Mouse (Mus musculus) lung, embryonic 16.5 days (tissue): ENCODE results near the gene Fat2. TPM values are rescaled to one million over a fixed set of nuclear protein-coding genes. Genes with fewer than 3 reads are reported as not detected.
A peak's percentile ranks its signal among the peaks of the same experiment; 100 is the strongest.

ENCODE experiments used
- ATAC-seq: fragments of 200-750 bp; cut with Nextera tagmentation; 2 replicates; pipeline ENCODE4 v1.8.0; 2017; ENCODE audit warnings: low read depth, mild to moderate bottlenecking, moderate library complexity
- H3K27ac ChIP-seq: fragments of 300-500 bp; sonication (generic); 2 replicates; pipeline ENCODE4 v1.5.1; 2014; ENCODE audit warnings: mild to moderate bottlenecking, control low read depth, low read length
- H3K27me3 ChIP-seq: fragments of 300-500 bp; sonication (generic); 2 replicates; pipeline ENCODE4 v1.6.1; 2014; ENCODE audit warnings: low read depth, low read length, mixed read lengths; ENCODE audit not compliant: control insufficient read depth, insufficient read depth
- H3K36me3 ChIP-seq: fragments of 300-500 bp; sonication (generic); 2 replicates; pipeline ENCODE4 v1.6.1; 2014; ENCODE audit warnings: low read length; ENCODE audit not compliant: control insufficient read depth, insufficient read depth
- H3K4me1 ChIP-seq: fragments of 300-500 bp; sonication (generic); replicated peaks from 2 replicates; pipeline ENCODE4 v1.6.1; 2014; ENCODE audit warnings: low read length, mixed read lengths; ENCODE audit not compliant: control insufficient read depth, insufficient read depth
- H3K4me2 ChIP-seq: fragments of 300-500 bp; sonication (generic); 2 replicates; pipeline ENCODE4 v1.6.1; 2014; ENCODE audit warnings: low read depth, low read length, control low read depth
- H3K4me3 ChIP-seq: fragments of 300-500 bp; sonication (generic); 2 replicates; pipeline ENCODE4 v1.5.1; 2014; ENCODE audit warnings: mild to moderate bottlenecking, low read length, control low read depth
- H3K9ac ChIP-seq: fragments of 300-500 bp; sonication (generic); 2 replicates; pipeline ENCODE4 v1.6.1; 2014; ENCODE audit warnings: low read length, control low read depth
- H3K9me3 ChIP-seq: fragments of 300-500 bp; sonication (generic); 2 replicates; pipeline ENCODE4 v1.6.1; 2016; ENCODE audit warnings: low read length; ENCODE audit not compliant: control insufficient read depth
- WGBS: fragments of 180-500 bp; shearing (Covaris S2); extraction: QIAGEN DNeasy Blood & Tissue Kit; methylation state at CpG from one replicate; pipeline ENCODE4 v1.1.7; 2014; 5-methylcytosine and 5-hydroxymethylcytosine counted together
- polyA plus RNA-seq: library from polyadenylated mRNA; unstranded; fragments of >200 nt; fragmentation: Nextera tagmentation; extraction: Ambion mirVana; gene quantifications from 2 replicates; pipeline ENCODE4 v1.2.1, GENCODE M21; 2015

The Fat2 gene
- 0.49 and 0.68 TPM in 2 replicates for polyA plus RNA-seq

GRCm38 (mm10) chr11:55336101-55336891 is at the start of gene Fat2:
TSS of gene Fat2 (minus strand) at chr11:55336564.
- H3K27ac ChIP-seq: no peak within 1 kb of the TSS
- no peaks in the 10 kb centered on the region for H3K4me1 ChIP-seq
- H3K4me3 ChIP-seq: no peak within 1 kb of the TSS
- WGBS: 41% methylated on average over 13 of the region's 13 CpGs
- no peaks in the 10 kb centered on the region for H3K9me3 ChIP-seq
- no peak within 1 kb of the TSS for H3K4me2 ChIP-seq
- H3K27me3 ChIP-seq: no peaks in the 10 kb centered on the region
- H3K36me3 ChIP-seq: no peaks in the 10 kb centered on the region
- peak; percentile 45; the same call in 1 of the 2 replicates for ATAC-seq
- H3K9ac ChIP-seq: no peak within 1 kb of the TSS

GRCm38 (mm10) chr11:55383463-55384045 is 47.2 kb upstream of the Fat2 start:
- Histone ChIP-seq H3K27ac (peak overlapping the region; percentile 2; the same call in 1 of the 2 replicates), H3K4me1 (peaks cover 16% of the 10 kb centered on the region), H3K36me3 (no peaks in the 10 kb centered on the region), H3K27me3 (no peaks in the 10 kb centered on the region), H3K4me3 (no peak overlapping the region), H3K9me3 (no peaks in the 10 kb centered on the region), H3K9ac (no peak overlapping the region), H3K4me2 (no peak overlapping the region)
- no peak for ATAC-seq
- 21% methylated on average over 6 of the region's 6 CpGs for WGBS

- peak overlapping the region; percentile 31; the same call in 1 of the 2 replicates for H3K9ac ChIP-seq
- no peaks in the 10 kb centered on the region for H3K36me3 ChIP-seq
- 22% methylated on average over 6 of the region's 6 CpGs for WGBS
- peaks cover 21% of the 10 kb centered on the region for H3K4me1 ChIP-seq
- 0 out of 2 replicates have a peak overlapping the region, but pooled peaks have one; percentile 20 for H3K27ac ChIP-seq
- no peaks in the 10 kb centered on the region for H3K27me3 ChIP-seq
- no peaks in the 10 kb centered on the region for H3K9me3 ChIP-seq
- H3K4me3 ChIP-seq: no peak overlapping the region
- no peak overlapping the region for H3K4me2 ChIP-seq
- no peak for ATAC-seq
Observed at GRCm38 (mm10) chr11:55380908-55381307, 44.5 kb upstream of the Fat2 start.

- 0 out of 2 replicates have a peak overlapping the region, but pooled peaks have one; percentile 48 for H3K9ac ChIP-seq
- peaks cover 21% of the 10 kb centered on the region for H3K4me1 ChIP-seq
- no peaks in the 10 kb centered on the region for H3K9me3 ChIP-seq
- H3K27me3 ChIP-seq: no peaks in the 10 kb centered on the region
- ATAC-seq: peak; percentile 93
- H3K27ac ChIP-seq: peak overlapping the region; percentile 58
- 19% methylated on average over 5 of the region's 5 CpGs for WGBS
- no peak overlapping the region for H3K4me3 ChIP-seq
- no peaks in the 10 kb centered on the region for H3K36me3 ChIP-seq
- H3K4me2 ChIP-seq: no peak overlapping the region
Observed at GRCm38 (mm10) chr11:55378371-55378770, 42.0 kb upstream of the Fat2 start.

GRCm38 (mm10) chr11:55373838-55374237 is 37.5 kb upstream of the Fat2 start:
- Histone ChIP-seq H3K4me2 (no peak overlapping the region), H3K27me3 (no peaks in the 10 kb centered on the region), H3K4me3 (no peak overlapping the region), H3K9me3 (no peaks in the 10 kb centered on the region), H3K36me3 (no peaks in the 10 kb centered on the region), H3K27ac (no peak overlapping the region), H3K9ac (no peak overlapping the region), H3K4me1 (peaks cover 7% of the 10 kb centered on the region)
- ATAC-seq: no peak
- WGBS: 55% methylated on average over 6 of the region's 6 CpGs

- no peaks in the 10 kb centered on the region for H3K27me3 ChIP-seq
- H3K9me3 ChIP-seq: no peaks in the 10 kb centered on the region
- H3K36me3 ChIP-seq: no peaks in the 10 kb centered on the region
- WGBS: 74% methylated on average over 12 of the region's 12 CpGs
- H3K4me2 ChIP-seq: no peak overlapping the region
- H3K9ac ChIP-seq: no peak overlapping the region
- peaks cover 4% of the 10 kb centered on the region for H3K4me1 ChIP-seq
- no peak overlapping the region for H3K4me3 ChIP-seq
- H3K27ac ChIP-seq: no peak overlapping the region
- ATAC-seq: no peak
Observed at GRCm38 (mm10) chr11:55373373-55373772, 37.0 kb upstream of the Fat2 start.

- no peak overlapping the region for H3K9ac ChIP-seq
- ATAC-seq: no peak
- WGBS: 58% methylated on average over 6 of the region's 6 CpGs
Observed at GRCm38 (mm10) chr11:55372001-55372400, 35.6 kb upstream of the Fat2 start.

GRCm38 (mm10) chr11:55369093-55369471 is 32.7 kb upstream of the Fat2 start:
- H3K27ac ChIP-seq: peak overlapping the region; percentile 95
- peak; percentile 90 for ATAC-seq
- H3K9ac ChIP-seq: no peak overlapping the region
- no peak overlapping the region for H3K4me3 ChIP-seq
- H3K4me2 ChIP-seq: no peak overlapping the region; the same call in 1 of the 2 replicates
- peaks cover 3% of the 10 kb centered on the region; the same call in 1 of the 2 replicates for H3K4me1 ChIP-seq
- H3K9me3 ChIP-seq: no peaks in the 10 kb centered on the region
- WGBS: 43% methylated on average over 6 of the region's 6 CpGs
- no peaks in the 10 kb centered on the region for H3K27me3 ChIP-seq
- H3K36me3 ChIP-seq: no peaks in the 10 kb centered on the region

More at GRCm38 (mm10) chr11:55372001-55372400, 35.6 kb upstream of the Fat2 start:
- Histone ChIP-seq H3K36me3 (no peaks in the 10 kb centered on the region), H3K27me3 (no peaks in the 10 kb centered on the region), H3K4me2 (no peak overlapping the region), H3K9me3 (no peaks in the 10 kb centered on the region), H3K27ac (no peak overlapping the region), H3K4me3 (no peak overlapping the region), H3K4me1 (no peaks in the 10 kb centered on the region)

- Histone ChIP-seq H3K4me2 (no peak overlapping the region; the same call in 1 of the 2 replicates), H3K27me3 (no peaks in the 10 kb centered on the region), H3K9ac (no peak overlapping the region), H3K27ac (peak overlapping the region; percentile 95), H3K36me3 (no peaks in the 10 kb centered on the region), H3K4me3 (no peak overlapping the region), H3K9me3 (no peaks in the 10 kb centered on the region), H3K4me1 (peaks cover 3% of the 10 kb centered on the region; the same call in 1 of the 2 replicates)
- WGBS: 39% methylated on average over 4 of the region's 4 CpGs
- ATAC-seq: peak; percentile 77
Observed at GRCm38 (mm10) chr11:55368388-55369092, 32.2 kb upstream of the Fat2 start.
